Mouse (Mus musculus) neutrophil, adult 83 days (primary cell): ENCODE results near the gene Sh2b2. TPM values are rescaled to one million over a fixed set of nuclear protein-coding genes. Genes with fewer than 3 reads are reported as not detected.

Experiments
- total RNA-seq, 2 experiments: library from RNA; stranded (reverse); gene quantifications; one replicate each; pipeline ENCODE4 v1.2.4; 2023

The Sh2b2 gene
- total RNA-seq: 10 to 100 TPM; 15.4 to 20.4 TPM

GRCm38 (mm10) chr5:136246452-136246838, at the start of gene Sh2b2:
TSS of gene Sh2b2 (minus strand) at chr5:136246556.

DNA sequence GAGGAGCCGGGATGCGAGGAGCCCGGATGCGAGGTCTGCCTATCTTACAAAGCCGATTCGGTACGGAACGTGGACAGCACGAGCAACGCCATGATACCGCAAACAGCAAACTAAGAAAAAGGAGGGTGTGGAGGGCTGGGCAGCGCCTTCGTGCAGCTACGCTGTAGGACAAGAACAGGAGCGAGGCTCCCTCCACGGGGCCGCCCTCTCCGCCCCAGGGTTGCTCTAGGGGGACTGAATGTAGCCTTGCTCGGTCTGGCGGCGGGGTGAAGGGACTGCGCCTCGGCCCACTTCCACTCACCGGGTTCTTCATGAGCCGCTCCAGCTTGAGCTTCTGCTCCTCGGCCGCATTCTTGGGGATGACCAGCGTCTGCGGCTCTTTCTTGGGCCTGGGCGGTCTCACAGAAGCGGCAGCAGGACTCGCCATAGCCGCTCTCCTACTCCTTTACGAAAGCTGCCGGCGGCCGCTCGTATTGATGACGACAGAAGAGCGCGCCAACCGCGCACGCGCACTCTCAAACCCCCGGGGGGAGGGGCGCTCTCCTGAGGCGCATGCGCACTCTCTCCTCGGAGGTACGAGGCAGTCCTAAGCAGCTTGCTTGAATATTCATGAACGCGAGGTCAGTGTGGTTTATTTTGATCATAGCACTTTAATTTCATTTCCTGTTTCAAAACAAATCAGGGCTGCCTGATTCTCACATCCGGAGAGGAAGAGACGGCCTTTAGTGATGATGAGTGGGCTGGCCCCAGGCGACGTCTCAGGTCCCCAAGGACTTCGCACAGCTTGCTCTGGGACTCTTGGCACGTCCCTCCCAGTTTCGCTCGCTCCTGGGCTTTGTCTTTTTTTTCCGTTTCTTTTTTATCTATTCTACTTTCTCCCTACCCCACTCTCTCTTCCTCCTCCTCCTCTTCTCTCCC, 47.6 kb downstream of the Sh2b2 start, which contains the start of gene Prkrip1:
Prkrip1 (minus strand) TSS at position 490 of the 918 bp plus-strand sequence.

GRCm38 (mm10) chr5:136170512-136171362, 75.6 kb downstream of the Sh2b2 start, which contains the start of gene Orai2:
TSS of gene Orai2 (minus strand) at chr5:136170713.

Other genes with a start within 250 kb of the Sh2b2 start
- gene Upk3b, start 208.1 kb downstream of the Sh2b2 start, total RNA-seq: not detected
- gene Upk3bl, start 192.1 kb downstream of the Sh2b2 start, total RNA-seq: not detected
- 10 to 100 TPM; 26.6 to 29.9 TPM for gene Rasa4, start 162.6 kb downstream of the Sh2b2 start, total RNA-seq
- 10 to 100 TPM; 66.5 to 73.2 TPM for gene Polr2j, start 129.9 kb downstream of the Sh2b2 start, total RNA-seq
- 10 to 100 TPM; 41.1 to 41.6 TPM for gene Lrwd1, start 110.5 kb downstream of the Sh2b2 start, total RNA-seq
- 10 to 100 TPM; 17.0 to 17.3 TPM for gene Alkbh4, start 110.4 kb downstream of the Sh2b2 start, total RNA-seq
- gene Orai2, start 75.8 kb downstream of the Sh2b2 start, total RNA-seq: 10 to 100 TPM; 69.8 to 71.9 TPM
- 10 to 100 TPM; 18.0 to 22.7 TPM for gene Prkrip1, start 47.6 kb downstream of the Sh2b2 start, total RNA-seq